Mouse (Mus musculus) lung, adult 2 months (tissue): Measurements from ENCODE around the gene Pole3. TPM values are rescaled to one million over a fixed set of nuclear protein-coding genes. Genes with fewer than 3 reads are reported as not detected.

Experiments used
- DNase-seq: peaks from one replicate; pipeline ENCODE4 v3.0.0; 2022
- H3K4me1 ChIP-seq: fragments of 200-500 bp; 2 replicates; pipeline ENCODE4 v1.6.1; 2011; ENCODE audit warnings: low read length; ENCODE audit not compliant: control insufficient read depth, insufficient read depth
- H3K4me3 ChIP-seq: fragments of 200-500 bp; replicated peaks from 2 replicates; pipeline ENCODE3; 2011; ENCODE audit warnings: low read depth, mild to moderate bottlenecking, control low read depth, low read length; ENCODE audit errors: extremely low read depth
- CTCF ChIP-seq: fragments of 200-500 bp; IDR thresholded peaks from 2 replicates; pipeline ENCODE4 v1.5.1; 2011; ENCODE audit warnings: mild to moderate bottlenecking, low read length, control low read depth; ENCODE audit not compliant: insufficient read depth
- POLR2A ChIP-seq: fragments of 200-500 bp; IDR thresholded peaks from 2 replicates; pipeline ENCODE4 v1.6.1; 2011; ENCODE audit warnings: low read depth, mild to moderate bottlenecking, control low read depth, low read length, borderline replicate concordance; ENCODE audit errors: extremely low read depth
- WGBS: fragments of 180-500 bp; shearing (Covaris S2); methylation state at CpG from one replicate; pipeline ENCODE4 v1.1.7; 2018; 5-methylcytosine and 5-hydroxymethylcytosine counted together
- polyA plus RNA-seq: library from polyadenylated mRNA; depleted of rRNA; stranded (reverse); fragments of >200 nt; gene quantifications from 2 replicates; pipeline ENCODE4 v1.2.3, GENCODE M21; 2012

Gene Pole3
- polyA plus RNA-seq, 1 experiment = 16.1 TPM

- TF ChIP-seq POLR2A (no peak), CTCF (no peak)
- no peak for DNase-seq
- Histone ChIP-seq H3K4me1 (peaks cover 7% of the 10 kb centered on the region; the same call in 1 of the 2 replicates), H3K4me3 (peak overlapping the region; percentile 69)
- WGBS = 2% methylated on average over 26 of the region's 26 CpGs
Measured at GRCm38 (mm10) chr4:62519122-62519848, 5.6 kb downstream of the Pole3 start.

GRCm38 (mm10) chr4:62518416-62519121 lies 6.3 kb downstream of the Pole3 start:
- WGBS = 40% methylated on average over 13 of the region's 13 CpGs
- peak; percentile 55 for DNase-seq
- Histone ChIP-seq H3K4me1 (peaks cover 6% of the 10 kb centered on the region; the same call in 1 of the 2 replicates), H3K4me3 (peak overlapping the region; percentile 69)
- no peak for TF ChIP-seq POLR2A
- TF ChIP-seq CTCF = no peak

- TF ChIP-seq CTCF (no peak), POLR2A (no peak)
- H3K4me1 ChIP-seq = peaks cover 6% of the 10 kb centered on the region; the same call in 1 of the 2 replicates
- DNase-seq = no peak
- H3K4me3 ChIP-seq = no peak overlapping the region
- 58% methylated on average over 10 of the region's 10 CpGs for WGBS
Measured at GRCm38 (mm10) chr4:62517538-62518415, 7.1 kb downstream of the Pole3 start.

GRCm38 (mm10) chr4:62517046-62517445 lies 7.8 kb downstream of the Pole3 start:
- peaks cover 6% of the 10 kb centered on the region; the same call in 1 of the 2 replicates for H3K4me1 ChIP-seq
- no peak overlapping the region for H3K4me3 ChIP-seq
- 69% methylated on average over 8 of the region's 8 CpGs for WGBS
- peak; percentile 51 for DNase-seq
- TF ChIP-seq CTCF (no peak), POLR2A (peak; percentile 11; the same call in 1 of the 2 replicates)

GRCm38 (mm10) chr4:62516579-62516978 lies 8.3 kb downstream of the Pole3 start:
- TF ChIP-seq POLR2A = no peak
- TF ChIP-seq CTCF = no peak
- WGBS = 52% methylated on average over 1 of the region's 1 CpGs
- DNase-seq = no peak
- no peak overlapping the region for H3K4me3 ChIP-seq
- peaks cover 6% of the 10 kb centered on the region; the same call in 1 of the 2 replicates for H3K4me1 ChIP-seq

GRCm38 (mm10) chr4:62516079-62516478 lies 8.8 kb downstream of the Pole3 start:
- WGBS = 33% methylated on average over 2 of the region's 2 CpGs
- peaks cover 6% of the 10 kb centered on the region; the same call in 1 of the 2 replicates for H3K4me1 ChIP-seq
- no peak for DNase-seq
- TF ChIP-seq POLR2A (no peak), CTCF (0 out of 2 replicates have a peak, but pooled peaks have one; percentile 11)
- H3K4me3 ChIP-seq = no peak overlapping the region

GRCm38 (mm10) chr4:62515490-62515889 lies 9.4 kb downstream of the Pole3 start:
- Histone ChIP-seq H3K4me1 (peaks cover 6% of the 10 kb centered on the region; the same call in 1 of the 2 replicates), H3K4me3 (no peak overlapping the region)
- TF ChIP-seq CTCF (no peak), POLR2A (0 out of 2 replicates have a peak, but pooled peaks have one; percentile 15)
- 36% methylated on average over 3 of the region's 3 CpGs for WGBS
- no peak for DNase-seq

- Histone ChIP-seq H3K4me3 (no peak overlapping the region), H3K4me1 (peaks cover 6% of the 10 kb centered on the region; the same call in 1 of the 2 replicates)
- TF ChIP-seq POLR2A = no peak
- no peak for DNase-seq
- WGBS = 78% methylated on average over 7 of the region's 7 CpGs
Measured at GRCm38 (mm10) chr4:62514995-62515394, 9.9 kb downstream of the Pole3 start.
